Mouse (Mus musculus) adrenal gland, postnatal 14 days (tissue): Measurements from ENCODE around the gene Psat1. TPM values are rescaled to one million over a fixed set of nuclear protein-coding genes. Genes with fewer than 3 reads are reported as not detected.

Source experiments
- DNase-seq: peaks from one replicate; pipeline ENCODE4 v3.0.0; 2021; ENCODE audit warnings: mixed read lengths
- long read RNA-seq, 2 experiments: library from polyadenylated mRNA; stranded (forward); transcript quantifications; one replicate each; pipeline ENCODE4 v2.0.0; 2021
- total RNA-seq: library from RNA; stranded (reverse); gene quantifications from 2 replicates; pipeline ENCODE4 v1.2.3, GENCODE M21; 2021

Gene Psat1
- 129 and 165 TPM in 2 replicates for total RNA-seq
- long read RNA-seq, experiment 1, transcript Psat1-201 (9 exons, 2,617 nt): major isoform, 186 of 198 reads
- long read RNA-seq, experiment 1, partial matches to known transcripts: 2 of 198 reads
- long read RNA-seq, experiment 1, other reads (novel, unspliced or antisense): 8 of 198 reads
- long read RNA-seq, experiment 2, transcript Psat1-201 (9 exons, 2,617 nt): major isoform, 106 of 121 reads
- long read RNA-seq, experiment 2, partial matches to known transcripts: 3 of 121 reads
- long read RNA-seq, experiment 2, other reads (novel, unspliced or antisense): 8 of 121 reads

DNA sequence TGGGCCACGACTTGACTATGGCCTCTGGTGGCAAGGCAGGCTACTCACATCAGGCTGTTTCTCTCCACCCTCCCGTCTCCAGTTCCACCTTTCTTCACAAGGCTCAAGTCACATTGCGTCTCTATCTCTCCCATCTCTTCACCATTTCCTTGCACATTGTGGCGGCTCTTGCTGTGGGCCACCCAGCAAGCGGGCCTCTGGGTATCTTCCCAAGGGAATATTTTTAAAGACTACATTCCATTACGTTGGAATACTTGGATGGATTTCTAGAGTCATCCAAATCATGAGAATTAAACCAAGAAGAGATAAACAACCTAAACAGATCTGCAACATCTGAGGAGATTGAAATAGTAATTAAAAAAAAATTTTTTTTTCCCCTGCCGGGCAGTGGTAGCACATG, at the start of gene Psat1:
TSS of gene Psat1 (minus strand) at position 101 of the 400 bp plus-strand sequence.
- DNase-seq: no peak

DNA sequence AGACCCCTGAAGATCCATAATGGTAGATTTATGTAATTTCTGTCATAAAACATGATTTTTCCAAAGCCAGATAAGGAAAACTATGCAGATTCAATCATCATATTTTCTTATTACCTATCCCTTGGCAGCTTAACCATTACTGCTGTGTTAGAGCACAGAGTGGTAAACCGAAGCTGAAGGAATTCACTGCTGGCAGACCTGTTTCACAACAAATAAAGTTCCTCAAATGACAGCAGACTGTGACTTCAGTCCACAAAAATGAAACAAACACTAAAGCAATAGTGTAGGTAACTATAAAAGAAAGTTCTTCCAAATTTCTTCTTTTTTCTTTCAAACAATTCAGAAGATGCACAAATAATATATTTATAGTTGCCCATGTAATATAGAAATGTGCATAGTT, 43.0 kb upstream of the Psat1 start:
- no peak for DNase-seq

DNA sequence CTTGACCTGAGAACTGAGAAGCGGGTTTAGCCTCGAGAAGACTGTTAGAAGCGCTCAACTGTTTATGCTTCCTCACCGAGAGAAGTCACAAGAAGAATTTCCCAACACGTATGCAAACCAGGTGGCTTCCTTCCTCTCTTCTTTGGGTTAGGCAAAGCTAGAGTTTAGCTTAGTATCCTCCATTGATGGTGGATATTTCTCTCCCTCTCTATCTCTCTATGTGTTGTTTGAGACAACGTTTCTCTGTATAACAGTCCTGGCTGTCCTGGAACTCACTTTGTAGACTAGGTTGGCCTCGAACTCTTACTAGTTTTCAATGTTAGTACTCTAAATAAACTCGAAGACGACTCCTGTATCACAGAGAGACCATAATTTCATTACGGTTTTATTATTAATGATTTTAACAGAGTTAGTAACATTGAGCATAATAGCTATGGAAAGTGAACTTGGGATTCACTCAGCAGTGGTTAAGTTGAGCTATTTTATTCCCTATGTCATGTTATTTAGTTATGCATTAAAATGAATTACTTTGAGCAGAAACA, 38.1 kb upstream of the Psat1 start:
- DNase-seq: no peak

DNA sequence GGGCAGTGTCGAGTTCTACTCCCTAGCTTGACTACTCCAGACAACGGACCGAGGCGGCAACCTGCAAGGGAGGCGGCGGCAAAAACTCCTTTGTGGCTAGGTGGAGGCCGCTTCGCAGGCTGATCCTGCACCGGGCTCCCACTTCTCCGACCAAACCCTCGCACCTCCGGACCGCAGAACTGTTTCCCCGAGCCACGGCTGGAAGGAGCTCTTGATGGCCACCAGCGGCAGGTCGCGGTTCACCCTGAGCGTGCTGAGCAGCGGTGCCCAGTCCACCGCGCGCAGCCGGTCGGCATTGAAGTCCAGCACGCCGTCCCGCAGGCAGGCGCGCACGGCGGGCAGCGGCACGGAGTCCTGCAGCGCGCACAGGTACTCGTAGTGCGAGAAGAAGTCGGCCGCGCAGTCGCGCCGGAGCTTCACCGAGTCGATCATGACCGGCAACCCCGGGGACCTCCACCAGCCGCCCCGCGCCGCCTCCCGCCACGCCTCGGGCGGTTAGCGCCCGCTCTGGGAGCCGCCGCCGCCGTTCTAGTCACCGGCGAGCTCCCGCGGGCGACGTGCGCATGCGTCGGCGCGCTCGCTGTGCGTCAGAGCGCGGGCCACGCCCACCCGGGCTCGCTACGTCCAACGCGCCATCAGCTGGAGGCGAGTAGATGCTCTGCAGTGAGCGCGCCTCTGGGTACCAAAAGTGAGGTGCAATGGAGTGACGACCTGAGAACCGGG, 37.5 kb upstream of the Psat1 start, which contains the start of gene Cep78:
TSS of gene Cep78 (minus strand) at position 541 of the 723 bp plus-strand sequence.
- peak; percentile 94 for DNase-seq

DNA sequence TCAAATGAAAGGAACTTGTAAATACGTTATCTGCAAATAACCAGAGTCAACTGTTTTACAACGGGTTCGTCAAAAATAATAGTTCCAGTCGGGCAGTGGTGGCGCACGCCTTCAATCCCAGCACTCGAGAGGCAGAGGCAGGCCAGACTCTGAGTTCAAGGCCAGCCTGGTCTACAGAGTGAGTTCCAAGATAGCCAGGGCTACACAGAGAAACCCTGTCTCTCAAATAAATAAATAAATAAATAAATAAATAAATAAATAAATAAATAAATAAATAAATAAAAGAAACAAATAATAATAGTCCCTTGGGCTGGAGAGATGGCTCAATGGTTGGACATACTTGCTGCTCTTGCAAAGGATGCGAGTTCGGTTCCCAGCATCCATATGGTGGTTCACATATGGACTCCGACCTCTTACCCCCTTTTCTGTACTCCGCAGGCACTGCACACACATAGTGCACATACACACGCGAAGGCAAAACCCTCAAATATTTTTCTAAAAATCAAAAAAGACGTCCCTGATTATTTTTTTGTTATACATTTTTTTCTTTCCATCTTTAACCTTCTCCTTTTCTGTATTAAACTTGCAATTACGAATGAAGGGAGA, 36.7 kb upstream of the Psat1 start:
- no peak for DNase-seq

DNA sequence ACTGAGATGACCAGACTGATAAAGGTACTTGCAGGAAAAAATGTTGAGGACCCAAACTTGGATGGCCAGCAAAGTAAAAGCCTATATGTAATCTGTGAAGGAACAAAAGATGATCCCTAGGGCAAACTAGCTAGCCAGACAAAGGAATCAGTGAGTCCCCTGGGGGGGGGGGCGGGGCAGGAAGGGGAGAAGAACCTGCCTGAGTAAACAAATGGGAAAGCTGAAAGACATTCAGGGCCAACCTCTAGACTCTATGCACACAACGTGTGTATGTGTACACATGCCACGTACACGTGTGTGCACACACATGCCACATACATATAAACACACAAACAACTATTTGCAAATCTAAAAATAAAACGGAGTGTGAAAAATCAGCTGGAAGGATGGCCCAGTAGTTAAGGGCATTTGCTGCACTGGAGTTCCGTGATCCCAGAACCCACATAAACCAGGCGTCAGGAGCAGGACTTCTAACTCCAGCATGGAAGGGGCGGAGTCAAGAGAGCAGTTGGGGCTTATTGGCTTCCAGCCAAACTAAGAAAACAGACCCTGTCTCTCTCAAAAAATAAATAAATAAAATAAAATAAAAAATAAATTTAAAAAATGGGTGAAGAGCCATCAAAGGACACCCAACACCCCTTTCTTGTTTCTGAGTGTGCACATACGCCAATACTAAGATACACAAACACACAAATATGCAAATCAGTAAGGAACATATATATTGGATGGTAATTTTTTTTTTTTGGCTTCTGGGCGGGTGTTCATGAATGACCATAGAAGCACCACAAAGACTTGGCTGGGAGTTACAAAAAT, 36.0 kb upstream of the Psat1 start:
- DNase-seq: no peak

DNA sequence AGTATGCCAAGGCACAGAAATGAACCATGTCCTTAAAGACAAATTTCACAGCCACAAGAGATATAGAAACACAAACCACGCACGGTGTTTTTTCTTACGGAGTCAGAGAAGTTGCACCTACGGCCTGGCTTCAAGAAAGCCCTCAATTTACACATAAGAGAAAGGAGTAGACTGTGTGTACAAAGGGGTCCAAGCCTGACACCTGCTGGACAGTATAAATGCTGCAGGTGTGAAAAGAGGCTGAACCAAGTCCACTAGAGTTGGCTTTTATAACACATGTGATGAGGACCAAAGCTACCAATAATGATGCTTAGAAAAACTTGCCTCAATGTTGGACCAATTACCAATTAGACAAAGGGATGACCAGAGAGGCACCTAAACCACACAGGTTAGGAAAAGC, 34.7 kb upstream of the Psat1 start:
- peak; percentile 67 for DNase-seq

DNA sequence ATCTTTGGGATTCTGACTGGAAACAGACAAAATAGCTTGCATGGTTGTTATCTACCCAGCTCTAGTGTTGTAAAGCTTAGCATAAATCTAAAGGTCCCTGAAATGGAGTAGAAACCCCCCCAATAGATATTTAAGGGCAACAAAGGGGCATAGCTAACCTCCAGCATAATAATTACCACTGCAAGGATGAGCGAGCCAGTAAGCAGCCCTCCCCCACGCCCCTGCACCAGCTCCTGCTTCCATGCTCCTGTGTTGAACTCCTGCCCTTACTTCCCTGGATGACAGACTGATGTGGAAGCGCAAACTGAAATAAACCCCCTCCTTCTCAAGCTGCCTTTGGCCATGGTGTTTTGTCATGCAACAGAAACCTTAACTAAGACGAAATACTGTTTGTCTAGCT, 26.2 kb upstream of the Psat1 start:
- DNase-seq: no peak

DNA sequence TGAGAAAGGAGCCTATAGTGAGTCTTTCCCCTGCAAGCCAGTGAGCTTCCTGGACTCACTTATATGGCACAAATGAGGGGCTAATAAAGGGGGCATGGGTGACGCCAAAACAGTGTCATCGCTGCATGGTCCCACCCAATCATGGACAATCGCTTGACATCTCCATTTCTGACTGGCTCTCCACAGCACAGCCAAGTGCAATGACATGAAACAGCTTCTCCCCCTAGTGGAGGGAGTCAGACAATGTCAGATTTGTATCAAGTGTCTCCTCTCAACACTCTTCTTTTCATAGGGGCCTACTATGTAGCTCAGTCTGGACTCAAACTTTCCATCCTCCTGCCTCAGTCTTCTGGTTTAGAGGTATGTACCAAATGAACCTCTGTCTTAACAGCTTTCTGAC, 17.9 kb upstream of the Psat1 start:
- peak; percentile 72 for DNase-seq

DNA sequence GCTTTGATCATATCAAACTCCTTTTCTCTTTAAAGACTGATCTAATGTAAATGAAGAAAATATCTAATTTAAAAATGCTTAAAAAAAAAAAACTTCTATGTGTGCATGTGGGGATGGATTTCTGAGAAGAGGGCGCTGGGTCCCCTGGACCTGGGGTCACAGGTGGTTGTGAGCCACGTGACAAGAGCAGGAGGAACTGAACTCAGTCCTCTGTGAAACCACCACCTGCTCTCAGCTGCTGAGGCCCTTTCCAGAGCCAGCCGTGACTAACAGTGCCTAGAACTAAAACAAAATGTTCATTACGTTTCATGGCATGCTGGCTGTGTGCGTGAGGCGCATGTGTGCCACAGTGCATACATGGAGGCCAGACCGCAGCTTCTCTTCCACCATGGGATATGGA, 17.4 kb upstream of the Psat1 start:
- DNase-seq: no peak

DNA sequence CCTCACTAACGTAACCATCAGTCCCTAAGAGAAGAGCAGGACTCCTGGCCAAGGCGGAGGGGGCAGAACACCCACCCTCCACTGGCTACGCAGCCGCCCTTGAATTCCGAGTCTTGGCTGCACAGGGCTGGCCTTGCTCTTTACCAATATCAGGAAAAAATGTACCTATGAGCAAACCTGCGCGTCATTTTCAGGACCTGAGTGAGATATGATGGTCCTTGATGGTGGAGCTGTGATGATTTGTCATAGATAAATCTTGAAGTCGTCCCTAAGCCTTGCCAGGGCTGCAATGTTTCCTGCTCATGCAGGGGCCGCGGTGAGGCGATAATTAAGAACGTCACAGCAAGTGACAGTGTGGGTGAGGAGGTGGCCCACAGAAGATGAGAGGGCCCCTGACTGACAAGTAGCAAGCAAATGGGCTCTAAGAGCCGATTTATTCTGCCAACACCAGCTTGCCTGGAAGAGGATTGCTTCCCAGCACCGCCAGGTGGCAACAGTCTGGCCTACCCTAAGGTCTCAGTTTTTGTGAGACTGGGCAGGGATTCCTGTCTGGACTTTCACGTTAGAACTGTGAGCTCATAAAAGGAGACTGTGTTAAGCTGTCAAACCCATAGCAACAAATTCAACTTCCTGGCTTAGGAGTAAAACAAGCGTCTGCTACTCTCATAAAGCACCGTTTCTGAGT, 16.0 kb upstream of the Psat1 start:
- peak; percentile 75 for DNase-seq

DNA sequence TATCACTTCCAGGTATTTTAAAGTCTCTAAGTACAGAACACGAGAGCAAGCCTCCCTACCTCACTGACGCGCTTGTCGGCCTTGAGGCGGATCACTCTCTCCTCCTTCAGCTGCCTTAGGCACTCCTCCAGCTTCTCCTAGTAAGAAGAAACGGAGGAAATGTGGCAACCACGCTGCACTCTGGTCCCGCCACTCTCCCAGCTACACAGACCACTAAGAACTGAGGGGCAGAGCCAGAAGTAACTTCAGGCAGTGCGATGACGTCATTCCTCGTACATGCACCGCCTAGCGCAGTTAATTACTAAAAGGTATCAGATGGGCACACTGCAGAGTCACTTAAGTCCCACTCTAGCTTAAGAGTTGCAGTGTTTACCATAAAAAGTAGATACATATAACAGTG, 15.2 kb upstream of the Psat1 start:
- DNase-seq: peak; percentile 30

DNA sequence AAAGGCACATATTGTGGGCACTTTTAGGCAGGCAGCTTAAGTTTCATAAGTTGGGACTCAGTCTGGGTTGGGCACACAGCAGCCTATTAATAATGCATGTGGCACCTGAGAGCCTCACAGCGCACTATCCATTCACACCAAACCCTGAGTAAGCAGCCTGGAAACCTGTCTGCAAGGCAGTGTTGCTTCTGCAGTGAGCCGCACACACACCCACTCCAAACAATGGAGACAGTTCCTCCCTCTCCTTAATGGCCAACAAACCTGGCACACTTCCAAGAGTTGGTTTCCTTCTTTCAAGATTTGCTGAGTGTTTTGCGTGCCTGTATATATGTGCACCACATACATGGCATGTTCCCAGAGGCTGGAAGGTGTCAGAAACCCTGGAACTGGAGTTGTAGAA, 3.1 kb upstream of the Psat1 start:
- no peak for DNase-seq

DNA sequence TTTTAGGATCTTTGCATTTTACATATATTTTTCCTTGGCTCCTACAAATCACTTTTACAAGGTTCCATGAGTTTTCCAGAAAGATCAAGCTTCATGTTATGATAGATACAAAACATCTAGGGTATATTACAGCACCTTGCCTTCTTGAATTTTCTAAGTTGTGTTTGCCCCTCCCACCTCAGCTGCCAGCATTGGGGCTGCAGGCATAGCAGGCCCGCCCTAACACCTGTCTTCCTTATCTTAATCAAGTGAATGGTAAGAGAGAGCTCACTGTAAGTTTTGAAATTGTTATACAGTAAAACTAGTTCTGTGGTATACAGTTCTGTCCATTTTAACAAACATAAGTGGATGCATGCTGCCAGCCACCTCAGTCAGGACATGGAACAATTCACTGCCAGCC, 1.7 kb upstream of the Psat1 start:
- no peak for DNase-seq

DNA sequence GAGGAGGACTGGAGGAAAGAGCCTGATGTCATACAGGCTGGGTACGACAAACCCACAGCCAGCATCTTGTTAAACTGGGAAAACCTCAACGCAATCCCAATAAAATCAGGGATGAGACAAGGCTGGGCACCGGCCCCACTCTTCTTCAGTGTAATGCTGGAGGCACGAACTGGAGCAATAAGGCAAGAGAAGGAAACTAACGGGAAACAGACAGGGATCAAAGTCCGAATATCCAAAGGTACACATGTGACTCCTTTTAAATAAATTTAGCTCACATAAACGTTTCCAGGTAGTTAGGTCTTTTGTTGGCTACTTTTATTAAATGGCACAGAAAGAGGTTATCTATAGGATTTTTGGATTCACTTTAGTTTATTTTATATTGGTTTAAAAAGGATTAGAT, 1.3 kb upstream of the Psat1 start:
- no peak for DNase-seq

DNA sequence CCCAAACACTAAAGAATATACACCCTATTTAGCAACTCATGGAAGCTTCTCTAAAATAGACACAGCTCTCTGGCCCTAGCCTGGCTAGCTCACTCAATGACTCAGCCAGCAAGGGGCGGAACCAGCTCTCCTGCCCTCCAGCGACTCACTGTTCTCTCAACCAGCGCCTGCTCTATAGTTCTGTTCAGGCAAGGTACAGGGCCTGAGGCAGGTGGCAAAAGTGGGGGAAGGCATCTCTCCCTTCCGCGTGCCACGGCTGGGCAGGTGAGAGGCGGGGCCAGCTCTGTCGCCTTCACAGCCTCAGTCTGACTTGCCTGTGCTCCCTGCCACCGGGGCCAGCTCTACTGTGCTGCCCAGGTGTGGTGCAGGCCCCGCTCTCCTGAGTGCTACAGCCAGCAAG, 474 bp downstream of the Psat1 start:
- DNase-seq: peak; percentile 58

DNA sequence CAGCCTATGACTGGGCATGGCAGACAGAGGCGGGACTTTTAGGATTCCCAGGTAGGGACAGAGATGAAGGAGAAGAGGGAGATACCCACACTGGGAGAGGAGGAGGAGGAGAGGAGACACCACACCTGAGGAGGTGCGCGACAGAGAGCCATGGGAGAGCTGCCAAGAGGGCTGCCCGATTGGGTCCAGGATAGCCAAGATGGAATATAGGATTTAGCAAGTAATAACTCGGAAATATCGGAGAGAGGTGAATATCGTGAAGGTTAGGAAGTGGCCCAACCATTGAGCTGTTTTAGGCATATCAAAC, 4.1 kb downstream of the Psat1 start:
- no peak for DNase-seq

DNA sequence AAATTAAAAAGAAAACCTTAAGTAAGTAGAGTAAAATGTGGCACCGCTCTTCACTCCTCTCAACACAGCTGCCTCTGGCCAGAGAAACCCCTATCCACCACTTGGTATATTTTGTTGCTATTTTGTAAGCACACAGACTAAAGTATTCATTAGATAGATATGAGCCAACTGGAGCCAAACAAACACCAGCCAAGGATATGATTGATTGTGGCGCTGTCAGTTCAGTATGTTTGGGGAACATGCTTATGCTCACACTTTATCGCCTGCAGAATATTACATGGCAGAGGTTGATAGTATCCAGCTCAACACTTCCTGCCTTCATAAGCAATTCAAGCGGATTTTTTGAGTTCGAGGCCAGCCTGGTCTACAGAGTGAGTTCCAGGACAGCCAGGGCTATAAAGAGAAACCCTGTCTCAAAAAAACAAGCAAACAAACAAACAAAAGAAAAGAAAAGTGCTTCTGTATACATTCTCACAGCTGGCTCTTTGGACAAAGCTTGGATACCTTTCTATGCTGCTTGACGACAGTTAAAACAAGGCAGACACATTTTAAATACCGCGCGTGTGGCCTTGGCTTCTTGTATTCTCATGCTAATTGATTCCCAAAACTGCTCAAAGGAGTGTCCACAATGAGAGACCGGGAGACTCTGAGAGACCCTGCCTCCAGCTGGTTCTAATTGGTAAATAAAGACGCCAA, 4.6 kb downstream of the Psat1 start:
- DNase-seq: no peak

DNA sequence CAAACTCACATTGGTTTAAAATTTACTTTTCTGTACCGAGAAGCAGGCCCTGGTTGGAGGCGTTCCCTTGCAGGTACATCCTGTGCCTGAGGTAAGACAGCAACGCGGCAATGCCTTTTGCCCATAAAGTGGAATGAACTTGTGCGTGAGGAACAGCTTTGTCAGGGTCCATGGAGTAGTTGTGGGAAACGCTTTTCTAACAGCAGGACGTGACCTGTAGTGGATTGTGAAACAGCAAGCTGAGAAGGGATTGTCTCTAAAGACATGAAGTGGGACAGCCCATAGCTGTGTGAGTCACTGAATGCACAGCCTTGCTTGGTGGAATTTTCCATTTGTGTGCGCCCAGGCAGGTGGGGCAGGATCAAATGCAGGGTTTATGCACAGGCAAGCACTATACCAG, 5.7 kb downstream of the Psat1 start:
- DNase-seq: peak; percentile 27

DNA sequence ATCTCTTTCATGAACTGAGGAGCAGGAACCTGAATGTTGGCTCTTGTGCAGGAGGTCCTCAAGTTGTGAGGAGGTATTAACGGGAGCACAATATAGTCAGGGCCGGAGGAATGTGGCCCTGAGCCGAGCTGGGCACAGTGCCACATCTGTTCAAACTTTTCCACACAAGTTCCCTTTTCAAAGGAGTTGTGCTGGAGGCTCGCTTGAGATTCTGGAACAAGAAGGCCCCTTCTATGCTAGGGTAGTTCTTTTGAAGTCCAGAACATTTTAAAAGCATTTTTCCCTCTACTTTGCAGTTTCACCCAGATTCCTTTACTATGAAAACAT, 21.5 kb downstream of the Psat1 start:
- DNase-seq: peak; percentile 88
